25 mouse cellular contexts compared by ENCODE assay signal in genomic region chr2:80600611-80601010, GRCm38 (mm10). TPM values are rescaled to one million over a fixed set of nuclear protein-coding genes. Genes with fewer than 3 reads are reported as not detected.
DNase-seq lines count a peak whose midpoint lies in the region; ATAC-seq and TF ChIP-seq lines count a peak whose summit lies in the region.
"Had no signal": no experiment of that assay in that cellular context is flagged by ENCODE, and none has a peak within 500 bp of the region (broad histone marks: within the 10 kb centered on the region; RNA-seq: fewer than 3 reads in every experiment).

No protein-coding gene starts in this region.

- no peaks in the 10 kb centered on the region for H3K27me3 ChIP-seq in intestine, embryonic 16.5 days (replicated peaks; ENCODE audit: control insufficient read depth, insufficient read depth, low read length)
- H3K27me3 ChIP-seq: CH12.LX; embryonic facial prominence, embryonic 12.5 days; embryonic facial prominence, embryonic 15.5 days; hindbrain, embryonic 12.5 days had no signal

- H3K9ac ChIP-seq in intestine, embryonic 16.5 days (ENCODE audit: low read depth, low read length) = no peak overlapping the region
- H3K9ac ChIP-seq: embryonic facial prominence, embryonic 12.5 days; embryonic facial prominence, embryonic 15.5 days; forebrain, postnatal 0 days; hindbrain, embryonic 12.5 days had no signal

- DNase-seq in kidney, adult 9 months = peak; percentile 55
- DNase-seq in kidney, postnatal 10 days = no peak
- DNase-seq in left cerebral cortex, adult 2 months (ENCODE audit: extremely low spot score in 1 of 2, low spot score in 2 of 2) = no peak
- DNase-seq in left cerebral cortex, adult 11 months (ENCODE audit: low spot score) = no peak
- DNase-seq in adrenal gland, adult 18-20 months (ENCODE audit: low spot score in 2 of 2) = no peak
- DNase-seq: adrenal gland, adult 2 months; adrenal gland, postnatal 14 days; B cell, adult 2 months; cerebellum, adult 11 months; cerebellum, adult 2 months; cerebellum, adult 9-11 months; cerebellum, postnatal 25 days; forebrain, postnatal 0 days; gastrocnemius, adult 2 months; gastrocnemius, postnatal 14 days had no signal

- intact Hi-C loops in left cerebral cortex, adult 2 months (cut with DNase I) = no loop called here

- H3K36me3 ChIP-seq in intestine, embryonic 16.5 days (ENCODE audit: control insufficient read depth, insufficient read depth, low read length) = no peaks in the 10 kb centered on the region
- H3K36me3 ChIP-seq: embryonic facial prominence, embryonic 12.5 days; embryonic facial prominence, embryonic 15.5 days; G1E; hindbrain, embryonic 12.5 days had no signal

- H3K9me3 ChIP-seq in intestine, embryonic 16.5 days (ENCODE audit: control insufficient read depth, low read length) = no peaks in the 10 kb centered on the region
- H3K9me3 ChIP-seq: embryonic facial prominence, embryonic 12.5 days; embryonic facial prominence, embryonic 15.5 days; G1E; hindbrain, embryonic 12.5 days had no signal

- H3K4me2 ChIP-seq in intestine, embryonic 16.5 days (ENCODE audit: low read depth, low read length) = no peak overlapping the region
- H3K4me2 ChIP-seq: embryonic facial prominence, embryonic 12.5 days; embryonic facial prominence, embryonic 15.5 days; heart, embryonic 11.5 days; hindbrain, embryonic 12.5 days had no signal

- TF ChIP-seq CTCF in left cerebral cortex, adult 2 months (IDR thresholded peaks at IDR 0.05) = no peak

- no peak overlapping the region for H3K4me3 ChIP-seq in left cerebral cortex, adult 2 months
- H3K4me3 ChIP-seq in intestine, embryonic 16.5 days (ENCODE audit: low read length) = no peak overlapping the region
- H3K4me3 ChIP-seq: embryonic facial prominence, embryonic 12.5 days; embryonic facial prominence, embryonic 15.5 days; gastrocnemius, adult 2 months; hindbrain, embryonic 12.5 days had no signal

- H3K4me1 ChIP-seq in intestine, embryonic 16.5 days (ENCODE audit: control insufficient read depth, insufficient read depth, low read length) = no peaks in the 10 kb centered on the region
- H3K4me1 ChIP-seq: embryonic facial prominence, embryonic 12.5 days; embryonic facial prominence, embryonic 15.5 days; hindbrain, embryonic 12.5 days had no signal

- peak overlapping the region; percentile 40 for H3K27ac ChIP-seq in left cerebral cortex, adult 2 months
- no peak overlapping the region for H3K27ac ChIP-seq in intestine, embryonic 16.5 days (ENCODE audit: low read length)
- H3K27ac ChIP-seq: embryonic facial prominence, embryonic 12.5 days; embryonic facial prominence, embryonic 15.5 days; gastrocnemius, adult 2 months; hindbrain, embryonic 12.5 days had no signal

- ATAC-seq in intestine, embryonic 16.5 days = 0 out of 2 replicates have a peak, but pooled peaks have one; percentile 42
- no peak for ATAC-seq in megakaryocyte, adult 5-6 weeks (ENCODE audit: poor library complexity, severe bottlenecking)
- ATAC-seq: forebrain, embryonic 14.5 days; forebrain, postnatal 0 days; Patski had no signal

RNA-seq across cellular contexts. Expression of gene Dusp19, which starts 16.2 kb away (rescaled TPM):
- 10 to 100 TPM; 22.3 to 25.9 TPM for total RNA-seq in left cerebral cortex, adult 2 months (2021)
- 16.1 and 17.9 TPM in 2 replicates for polyA plus RNA-seq in intestine, embryonic 16.5 days (2015; fragmentation: Nextera tagmentation; extraction: Ambion mirVana)
- 10 to 100 TPM; 10.9 to 20.3 TPM for total RNA-seq in adrenal gland, adult 18-20 months (2021)
- 4.6 and 4.7 TPM in 2 replicates for total RNA-seq in megakaryocyte, adult 5-6 weeks (2015)
- total RNA-seq in megakaryocyte, adult 5-6 weeks (2017) = 1.8 and 3.1 TPM in 2 replicates

RNA-seq across cellular contexts. Expression of gene Nup35, which starts 16.4 kb away (rescaled TPM):
- total RNA-seq in left cerebral cortex, adult 2 months (2021) = 10 to 100 TPM; 15.2 to 15.7 TPM
- 33.3 and 38.8 TPM in 2 replicates for polyA plus RNA-seq in intestine, embryonic 16.5 days (2015; fragmentation: Nextera tagmentation; extraction: Ambion mirVana)
- 10 to 100 TPM; 16.5 to 27.4 TPM for total RNA-seq in adrenal gland, adult 18-20 months (2021)
- total RNA-seq in megakaryocyte, adult 5-6 weeks (2015) = 22.4 and 32.9 TPM in 2 replicates
- 23.7 and 31.8 TPM in 2 replicates for total RNA-seq in megakaryocyte, adult 5-6 weeks (2017)

RNA-seq across cellular contexts. Expression of gene Nckap1, which starts 19.4 kb away (rescaled TPM):
- total RNA-seq in left cerebral cortex, adult 2 months (2021) = 100 to 1,000 TPM; 390 to 416 TPM
- polyA plus RNA-seq in intestine, embryonic 16.5 days (2015; fragmentation: Nextera tagmentation; extraction: Ambion mirVana) = 26.1 and 30.5 TPM in 2 replicates
- total RNA-seq in adrenal gland, adult 18-20 months (2021) = 100 to 1,000 TPM; 116 to 178 TPM
- 0.40 and 0.73 TPM in 2 replicates for total RNA-seq in megakaryocyte, adult 5-6 weeks (2015)
- 0.81 TPM in 2 replicates for total RNA-seq in megakaryocyte, adult 5-6 weeks (2017)

Comparison
In these comparisons a context has a peak if more than half of its experiments do, and no peak if none do; other contexts are left out.
1. RNA of gene Nckap1, which starts 19.4 kb away (total RNA-seq): 390 to 416 TPM in left cerebral cortex, adult 2 months and 116 to 178 TPM in adrenal gland, adult 18-20 months; 0.40 to 0.81 TPM in megakaryocyte, adult 5-6 weeks; every median in the first group is over 10 times any median in the second.